Mouse (Mus musculus): ENCODE measurements at regions not wholly inside any gene's neighbourhood (a gene's known extent, or its start where the extent isn't known, plus 50 kb on each side); places are given as distances from the start of the nearest gene placed in this dataset.

GRCm38 (mm10) chr8:31333545-31334297, 2094.8 kb upstream of the 5930422O12Rik start:
- TF ChIP-seq CTCF (IDR thresholded peaks at IDR 0.05), result no peak
- TF ChIP-seq POLR2A (IDR thresholded peaks at IDR 0.05; ENCODE audit: insufficient read depth, low read depth, low read length), result no peak
- no peak for TF ChIP-seq EP300 (IDR thresholded peaks at IDR 0.05; ENCODE audit: insufficient read depth, low read depth, low read length)

Data from heart, adult 2 months (tissue).